Mouse (Mus musculus): Measurements from ENCODE around the gene Phf19. TPM values are rescaled to one million over a fixed set of nuclear protein-coding genes. Genes with fewer than 3 reads are reported as not detected.
A peak's percentile ranks its signal among the peaks of the same experiment; 100 is the strongest.

Phf19 gene
- total RNA-seq, 2 experiments from 2014 or later, result 9.8 to 14.0 TPM

DNA sequence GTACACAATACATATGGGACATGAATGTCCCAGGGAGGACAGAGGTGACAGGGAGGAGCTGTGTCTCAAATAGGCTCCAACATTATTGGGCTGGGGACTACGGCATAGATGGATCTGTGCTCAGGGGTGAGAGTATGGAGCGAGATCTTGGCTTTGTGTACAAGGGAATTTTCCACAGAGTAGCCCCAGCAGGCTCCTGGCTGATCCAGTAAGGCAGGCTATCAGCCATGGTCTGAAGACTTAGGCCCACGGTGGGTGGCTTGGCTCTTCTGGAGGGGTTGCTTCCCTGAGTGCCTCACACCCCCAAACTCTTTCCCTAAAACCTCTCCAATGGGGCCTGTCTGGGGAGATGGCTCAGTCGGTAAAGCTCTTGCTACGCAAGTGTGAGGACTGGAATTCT is 26.4 kb upstream of the Phf19 start:
- ATAC-seq (ENCODE audit: poor library complexity, severe bottlenecking), result no peak

DNA sequence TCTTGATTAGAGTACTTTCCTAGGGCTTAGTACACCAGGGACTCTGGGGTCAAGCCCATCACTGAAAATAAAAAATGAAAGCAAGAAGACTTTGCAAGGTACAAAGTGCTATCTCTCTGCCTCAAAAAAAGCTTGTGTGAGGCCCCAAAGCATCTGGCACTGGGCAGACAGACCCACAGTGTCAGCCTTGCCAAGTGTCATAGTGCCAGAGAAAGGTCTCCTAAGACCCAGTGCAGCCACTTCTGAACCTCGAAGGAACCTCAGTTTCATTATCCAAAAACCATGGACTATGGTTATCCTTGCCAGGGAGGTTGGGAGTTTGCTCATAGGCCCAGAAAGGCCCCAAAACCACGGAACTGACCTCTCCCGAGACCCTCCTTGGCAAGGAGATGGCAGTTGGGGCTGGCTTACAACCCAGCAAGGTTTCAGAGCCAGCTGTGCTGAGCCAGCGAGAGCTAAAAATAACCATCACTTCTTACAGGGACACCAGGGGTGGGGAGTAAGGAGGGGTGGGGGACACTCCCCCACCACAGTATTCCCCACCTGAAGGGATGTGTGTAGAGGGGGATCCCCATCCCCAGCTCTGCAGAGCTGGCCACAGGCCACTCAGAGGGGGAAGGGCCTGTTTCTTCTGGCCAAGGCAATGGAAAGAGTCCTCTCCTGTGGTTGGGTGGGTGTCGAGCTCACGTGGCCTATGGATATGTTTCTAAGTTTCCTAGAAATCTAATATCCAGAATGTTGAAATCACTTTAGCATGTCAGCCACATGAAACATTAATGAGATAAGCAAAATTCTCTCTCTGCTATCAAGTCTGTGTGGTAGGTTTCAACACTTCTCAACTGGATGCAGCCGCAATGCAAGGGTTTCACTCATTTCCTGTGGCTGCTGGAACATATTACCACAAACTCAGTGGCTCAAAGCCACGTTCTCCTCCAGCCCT is 24.7 kb upstream of the Phf19 start:
- peak; percentile 76 for ATAC-seq (ENCODE audit: poor library complexity, severe bottlenecking)

GRCm38 (mm10) chr2:34937460-34937859 is 23.6 kb upstream of the Phf19 start:
- peak; percentile 60 for ATAC-seq (ENCODE audit: poor library complexity, severe bottlenecking)

DNA sequence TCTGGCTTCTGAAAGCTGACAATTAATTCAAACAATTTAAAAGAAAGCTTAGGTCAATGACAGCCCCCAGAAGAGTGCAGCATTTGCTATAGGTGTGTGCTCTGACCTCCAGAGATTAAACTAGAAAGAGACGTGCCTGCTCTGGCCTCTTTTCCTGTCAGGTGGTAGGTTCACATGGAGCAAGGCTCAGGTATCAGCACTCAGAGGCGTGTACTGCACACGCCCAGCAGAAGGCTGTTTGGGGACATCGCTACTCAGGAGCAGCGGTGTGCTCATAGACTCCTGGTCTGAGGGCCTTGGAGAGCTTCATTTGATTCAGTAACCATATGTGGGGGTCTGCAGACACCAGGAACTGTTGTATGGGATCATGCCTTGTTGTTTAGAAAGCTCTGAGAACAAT is 13.5 kb upstream of the Phf19 start:
- no peak for ATAC-seq (ENCODE audit: poor library complexity, severe bottlenecking)

- ATAC-seq (ENCODE audit: poor library complexity, severe bottlenecking), result no peak
Measured at GRCm38 (mm10) chr2:34922729-34923128, 8.9 kb upstream of the Phf19 start.

GRCm38 (mm10) chr2:34920144-34920543 is 6.3 kb upstream of the Phf19 start:
- ATAC-seq (ENCODE audit: poor library complexity, severe bottlenecking), result no peak

DNA sequence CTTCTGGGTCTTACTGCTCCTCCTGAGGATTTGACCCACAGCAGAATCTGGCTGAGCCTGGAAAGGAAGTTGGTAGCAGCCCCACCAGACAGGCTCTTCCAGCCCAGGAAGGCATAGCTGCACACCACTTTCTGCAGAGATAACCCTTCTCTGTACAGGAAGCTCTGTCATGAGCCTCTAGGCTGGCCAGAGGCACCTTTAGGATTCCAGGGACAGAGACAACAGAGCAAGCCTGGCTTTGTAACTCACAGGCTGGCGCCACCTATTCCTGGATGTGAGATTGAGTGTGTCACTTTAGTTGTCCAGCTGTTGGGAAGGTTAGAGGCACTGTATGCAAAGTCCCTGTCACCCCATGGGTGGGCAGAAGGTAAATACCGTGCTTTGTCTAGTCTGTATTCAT is 1.3 kb upstream of the Phf19 start:
- ATAC-seq (ENCODE audit: poor library complexity, severe bottlenecking), result no peak

GRCm38 (mm10) chr2:34914823-34915082 is 927 bp upstream of the Phf19 start:
- ATAC-seq (ENCODE audit: poor library complexity, severe bottlenecking), result no peak

DNA sequence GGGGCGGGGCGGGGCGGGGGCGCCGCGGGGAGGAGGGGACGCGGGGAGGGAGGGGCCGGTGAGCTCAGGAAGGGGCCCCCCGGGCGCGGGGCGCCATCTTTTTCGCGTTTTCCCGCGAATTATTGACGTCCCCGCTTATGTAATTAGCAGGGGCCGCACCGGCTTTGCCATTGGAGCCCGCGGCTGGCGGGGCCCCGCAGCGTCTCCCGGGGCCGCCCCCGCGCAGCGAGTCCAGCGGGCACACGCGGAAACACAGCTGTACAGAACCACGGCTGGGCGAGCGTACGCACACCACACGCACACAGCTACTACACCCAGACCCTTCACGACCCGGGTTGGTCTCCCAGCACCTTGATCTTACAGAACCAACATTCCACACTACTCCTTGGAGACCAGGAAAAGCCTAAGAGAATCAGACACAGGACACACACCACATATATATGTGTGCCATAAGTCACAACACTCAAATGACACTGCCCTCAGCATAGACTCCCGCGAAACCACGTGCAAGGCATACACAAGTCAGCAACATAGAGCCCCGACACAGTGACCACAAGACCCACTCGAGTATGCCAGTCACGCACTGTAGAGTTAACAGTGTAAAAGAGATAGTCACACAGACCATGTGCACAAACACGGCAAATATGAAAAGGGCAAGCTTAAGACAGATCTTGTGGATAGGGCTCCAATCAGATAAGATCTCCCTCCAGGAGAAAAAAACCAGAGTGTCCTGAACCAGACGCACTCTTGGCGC is 420 bp upstream of the Phf19 start:
- ATAC-seq (ENCODE audit: poor library complexity, severe bottlenecking), result peak; percentile 73

- ATAC-seq (ENCODE audit: poor library complexity, severe bottlenecking), result no peak
Measured at GRCm38 (mm10) chr2:34912613-34913012, 1.2 kb downstream of the Phf19 start.

DNA sequence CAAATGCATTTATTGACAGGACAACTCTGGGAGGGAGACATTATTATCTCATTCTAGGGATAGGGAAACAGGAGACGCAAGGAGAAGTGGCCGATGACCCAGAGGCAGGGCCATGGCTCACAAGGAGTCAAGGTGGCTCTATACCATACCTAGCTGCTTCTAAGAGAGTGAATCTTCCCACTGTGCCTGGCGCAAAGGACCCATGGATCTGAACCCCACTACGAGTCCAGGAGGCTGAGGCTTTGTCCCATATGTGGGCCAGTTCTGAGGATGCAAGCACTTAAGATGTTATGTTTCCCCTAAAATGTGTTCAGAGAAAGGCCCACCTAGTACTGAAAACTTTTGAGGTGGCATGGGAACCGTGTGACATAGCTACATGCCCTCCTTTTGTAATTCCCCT is 2.0 kb downstream of the Phf19 start:
- no peak for ATAC-seq (ENCODE audit: poor library complexity, severe bottlenecking)

GRCm38 (mm10) chr2:34909719-34910118 is 4.1 kb downstream of the Phf19 start:
- no peak for ATAC-seq (ENCODE audit: poor library complexity, severe bottlenecking)

DNA sequence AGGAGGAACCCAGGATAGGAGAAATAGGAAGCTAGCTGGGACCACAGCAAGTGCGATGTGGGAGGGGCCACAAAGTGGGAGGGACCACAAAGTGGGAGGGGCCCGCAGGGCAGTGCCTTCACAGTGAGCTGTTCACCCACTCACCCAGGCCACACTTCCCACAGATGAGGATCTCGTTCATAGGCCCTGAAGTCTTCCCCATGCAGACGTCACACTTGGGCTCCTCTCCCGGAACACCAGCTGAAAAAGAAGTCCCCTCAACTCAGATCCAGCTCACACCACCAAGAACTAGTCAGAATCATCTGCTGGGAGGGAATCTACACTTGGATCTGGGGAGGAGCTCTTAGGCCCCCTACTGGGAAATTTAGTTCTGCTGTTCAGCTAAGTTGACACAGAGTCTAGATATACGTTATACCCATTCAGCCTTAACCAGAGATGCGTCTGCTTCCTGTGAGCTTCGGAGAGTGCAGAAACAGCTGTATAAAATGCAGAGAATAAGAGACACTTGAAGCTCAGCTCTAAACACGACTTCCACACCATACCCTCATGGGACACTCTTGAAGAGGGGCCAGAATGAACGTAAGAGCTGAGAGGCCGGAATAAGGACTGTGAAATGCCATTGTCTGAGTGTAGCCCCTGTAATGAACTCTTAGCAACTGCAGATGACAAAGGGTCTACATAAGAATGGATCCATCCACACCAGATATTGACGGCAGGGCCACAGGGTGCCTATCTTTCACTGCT is 6.8 kb downstream of the Phf19 start:
- peak; percentile 25 for ATAC-seq (ENCODE audit: poor library complexity, severe bottlenecking)

- no peak for ATAC-seq (ENCODE audit: poor library complexity, severe bottlenecking)
Measured at GRCm38 (mm10) chr2:34906426-34906825, 7.4 kb downstream of the Phf19 start.

DNA sequence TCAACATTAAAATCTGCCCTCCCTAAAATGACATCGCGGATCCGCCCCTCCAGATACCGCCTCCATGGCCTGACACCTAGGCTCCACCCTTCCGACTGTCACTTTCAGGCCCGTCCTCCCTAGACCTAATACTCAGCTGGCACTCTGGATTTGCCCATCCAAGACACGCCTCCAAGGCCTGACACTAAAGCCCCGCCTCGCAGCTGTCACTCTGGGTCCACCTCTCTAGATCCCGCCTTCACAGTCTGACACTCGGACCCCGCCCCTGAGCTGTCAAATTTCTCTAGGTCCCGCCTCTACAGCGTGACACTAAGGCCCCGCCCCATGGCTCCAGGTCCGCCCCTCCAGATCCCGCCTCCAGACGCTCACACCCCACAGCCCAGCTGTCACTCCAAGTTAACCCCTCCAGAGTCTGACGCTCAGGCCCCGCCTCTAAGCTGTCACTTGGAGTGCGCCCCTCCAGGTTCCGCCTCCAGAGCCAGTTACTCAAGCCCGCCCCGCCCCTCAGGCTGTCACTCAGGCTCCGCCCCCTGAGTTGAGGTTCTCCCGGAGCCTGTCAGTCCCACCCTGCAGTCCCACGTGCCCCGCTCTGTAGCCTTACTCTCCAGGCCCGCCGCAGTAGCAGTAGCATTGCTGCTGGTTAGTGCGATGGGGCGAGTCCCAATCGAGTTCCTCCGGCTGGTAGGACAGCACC is 8.8 kb downstream of the Phf19 start:
- ATAC-seq (ENCODE audit: poor library complexity, severe bottlenecking), result peak; percentile 87

DNA sequence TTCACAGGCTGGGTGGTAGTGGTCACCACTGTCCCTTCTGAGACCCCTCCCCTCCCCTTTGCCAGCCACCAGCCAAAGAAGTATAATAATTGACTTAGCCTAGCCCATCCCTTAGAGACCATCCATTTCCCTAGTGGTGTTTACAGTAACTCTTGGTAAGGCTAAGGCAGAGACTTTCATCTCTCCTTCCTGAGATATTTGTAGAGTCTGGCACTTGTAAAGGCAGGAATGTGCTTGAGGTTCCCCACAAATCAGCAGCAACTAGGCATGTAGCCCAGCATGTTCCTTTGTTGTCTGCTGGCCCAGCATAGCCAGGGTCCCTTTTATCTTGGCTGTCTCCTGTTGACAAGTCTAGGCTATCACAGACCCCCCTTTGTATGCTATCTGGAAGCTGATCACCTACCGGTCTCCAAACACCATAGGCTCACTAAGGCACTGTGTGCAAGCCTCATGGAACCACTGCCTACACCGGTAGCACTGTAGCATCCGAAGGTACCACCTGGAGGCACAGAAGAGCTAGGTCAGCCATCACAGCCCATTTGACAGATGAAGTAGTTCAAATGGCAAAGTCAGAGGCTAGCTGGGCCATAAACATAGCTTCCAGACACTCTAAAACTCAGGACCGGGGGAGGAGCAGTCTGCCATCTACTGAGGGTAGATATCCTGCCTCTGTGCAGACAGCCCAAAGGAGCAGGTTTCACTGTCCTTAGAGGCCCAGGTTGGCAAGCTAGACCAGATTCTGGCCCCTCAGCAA is 10.0 kb downstream of the Phf19 start:
- no peak for ATAC-seq (ENCODE audit: poor library complexity, severe bottlenecking)

- ATAC-seq (ENCODE audit: poor library complexity, severe bottlenecking), result no peak
Measured at GRCm38 (mm10) chr2:34903191-34903590, 10.6 kb downstream of the Phf19 start.

- no peak for ATAC-seq (ENCODE audit: poor library complexity, severe bottlenecking)
Measured at GRCm38 (mm10) chr2:34902731-34903130, 11.1 kb downstream of the Phf19 start.

DNA sequence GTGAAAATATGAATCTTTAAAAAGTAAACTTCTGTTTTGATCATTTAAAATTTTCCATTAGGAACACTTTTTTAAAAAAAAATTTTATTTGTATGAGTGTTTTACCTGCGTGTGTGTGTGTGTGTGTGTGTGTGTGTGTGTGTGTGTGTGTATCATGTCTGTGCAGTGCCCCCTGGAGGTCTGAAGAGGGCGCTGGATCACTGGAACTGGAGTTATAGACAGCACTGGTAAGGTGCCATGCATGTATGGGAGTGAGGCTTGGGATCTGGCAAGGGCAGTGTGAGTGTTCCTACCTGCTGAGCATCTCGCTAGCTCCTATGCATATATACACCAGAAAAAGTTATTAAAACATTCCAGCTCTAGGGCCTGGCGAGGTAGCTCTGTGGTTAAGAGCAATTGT is 12.1 kb downstream of the Phf19 start:
- ATAC-seq (ENCODE audit: poor library complexity, severe bottlenecking), result no peak

- no peak for ATAC-seq (ENCODE audit: poor library complexity, severe bottlenecking)
Measured at GRCm38 (mm10) chr2:34900412-34900811, 13.4 kb downstream of the Phf19 start.
